Mouse (Mus musculus): ENCODE data around the gene Ltbp1. TPM values are rescaled to one million over a fixed set of nuclear protein-coding genes. Genes with fewer than 3 reads are reported as not detected.

Gene Ltbp1
- polyA plus RNA-seq, 1 experiment from 2014 or later = 3.0 TPM

DNA sequence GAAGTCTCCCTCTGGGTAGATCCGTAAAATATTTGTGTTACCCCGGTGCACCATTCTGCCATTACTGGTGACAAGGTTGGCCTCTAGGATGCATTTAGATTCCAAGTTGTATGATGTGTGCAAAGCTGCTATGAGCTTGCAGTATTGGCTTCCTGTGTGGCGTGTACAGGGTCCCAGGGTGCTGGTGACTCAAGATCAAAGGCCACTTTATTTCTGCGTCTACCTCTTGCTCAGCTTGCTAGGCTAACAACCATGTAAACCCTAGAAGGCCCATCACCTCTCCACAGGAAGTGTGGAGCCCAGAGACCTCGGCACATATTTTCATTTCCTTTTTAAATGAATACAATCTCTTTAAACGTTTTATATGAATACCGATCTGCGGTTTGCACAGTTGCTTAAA lies 96.6 kb downstream of the Ltbp1 start:
- no peak for ATAC-seq
- no peak overlapping the region for H3K4me2 ChIP-seq
- H3K9ac ChIP-seq = no peak overlapping the region
- WGBS = 95% methylated on average over 8 of the region's 8 CpGs
- no peak overlapping the region for H3K4me3 ChIP-seq
- H3K27ac ChIP-seq = no peak overlapping the region
- H3K4me1 ChIP-seq = peaks cover 11% of the 10 kb centered on the region; the same call in 1 of the 2 replicates
- no peaks in the 10 kb centered on the region for H3K27me3 ChIP-seq
- no peaks in the 10 kb centered on the region for H3K9me3 ChIP-seq (replicated peaks)
- H3K36me3 ChIP-seq (ENCODE audit: poor library complexity, severe bottlenecking) = no peaks in the 10 kb centered on the region

DNA sequence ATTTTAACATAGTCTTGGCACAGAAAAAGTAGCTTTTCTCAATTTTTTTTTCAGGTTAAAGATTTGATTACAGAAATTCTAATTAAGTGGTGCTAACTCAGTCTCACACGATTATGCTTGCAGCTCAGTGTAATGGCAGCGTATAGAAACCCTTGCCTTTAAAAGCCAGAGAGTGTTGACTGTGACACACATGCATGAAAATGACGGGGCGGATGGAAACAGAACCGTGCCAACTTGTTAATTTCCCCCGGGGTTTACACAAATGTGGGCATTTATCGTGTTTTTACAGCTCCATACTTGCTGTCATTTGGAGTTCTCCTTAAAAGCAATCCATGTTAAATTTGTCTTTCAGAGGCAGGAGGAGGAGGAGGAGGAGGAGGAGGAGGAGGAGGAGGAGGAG lies 102.0 kb downstream of the Ltbp1 start:
- peak; percentile 85; the same call in 1 of the 2 replicates for ATAC-seq

DNA sequence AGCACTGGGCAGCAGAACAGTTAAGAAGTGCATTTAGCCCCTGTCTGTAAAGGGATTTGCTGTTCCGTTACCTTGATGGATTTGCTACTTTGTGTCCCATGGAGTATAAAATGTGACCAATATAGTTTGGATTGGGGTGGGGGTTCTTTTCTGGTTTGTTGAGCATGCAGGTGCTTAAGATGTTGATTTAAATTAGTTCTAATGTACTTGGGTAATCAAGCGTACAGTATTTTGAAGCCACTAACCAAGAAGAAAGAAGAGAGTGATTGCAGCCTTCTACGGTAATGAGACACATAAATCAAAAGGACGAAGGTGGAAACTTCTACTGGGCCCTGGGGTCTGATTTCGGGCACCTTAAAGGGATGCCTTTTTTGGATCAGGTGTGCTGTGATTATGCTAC lies 102.5 kb downstream of the Ltbp1 start:
- H3K9me3 ChIP-seq (replicated peaks) = no peaks in the 10 kb centered on the region
- no peak overlapping the region for H3K9ac ChIP-seq
- H3K4me1 ChIP-seq = peaks cover 10% of the 10 kb centered on the region; the same call in 1 of the 2 replicates
- H3K4me3 ChIP-seq = no peak overlapping the region
- peak overlapping the region; percentile 18; the same call in 1 of the 2 replicates for H3K4me2 ChIP-seq
- H3K27ac ChIP-seq = no peak overlapping the region
- WGBS = 23% methylated on average over 5 of the region's 5 CpGs
- no peaks in the 10 kb centered on the region for H3K27me3 ChIP-seq
- no peaks in the 10 kb centered on the region for H3K36me3 ChIP-seq (ENCODE audit: poor library complexity, severe bottlenecking)
- ATAC-seq = peak; percentile 65

More for the DNA sequence above, 102.0 kb downstream of the Ltbp1 start:
- Histone ChIP-seq H3K27me3 (no peaks in the 10 kb centered on the region), H3K4me1 (peaks cover 10% of the 10 kb centered on the region; the same call in 1 of the 2 replicates), H3K9ac (no peak overlapping the region), H3K27ac (no peak overlapping the region), H3K36me3 (ENCODE audit: poor library complexity, severe bottlenecking) (no peaks in the 10 kb centered on the region), H3K4me2 (peak overlapping the region; percentile 18; the same call in 1 of the 2 replicates), H3K4me3 (no peak overlapping the region), H3K9me3 (replicated peaks) (no peaks in the 10 kb centered on the region)
- WGBS = 27% methylated on average over 7 of the region's 7 CpGs

DNA sequence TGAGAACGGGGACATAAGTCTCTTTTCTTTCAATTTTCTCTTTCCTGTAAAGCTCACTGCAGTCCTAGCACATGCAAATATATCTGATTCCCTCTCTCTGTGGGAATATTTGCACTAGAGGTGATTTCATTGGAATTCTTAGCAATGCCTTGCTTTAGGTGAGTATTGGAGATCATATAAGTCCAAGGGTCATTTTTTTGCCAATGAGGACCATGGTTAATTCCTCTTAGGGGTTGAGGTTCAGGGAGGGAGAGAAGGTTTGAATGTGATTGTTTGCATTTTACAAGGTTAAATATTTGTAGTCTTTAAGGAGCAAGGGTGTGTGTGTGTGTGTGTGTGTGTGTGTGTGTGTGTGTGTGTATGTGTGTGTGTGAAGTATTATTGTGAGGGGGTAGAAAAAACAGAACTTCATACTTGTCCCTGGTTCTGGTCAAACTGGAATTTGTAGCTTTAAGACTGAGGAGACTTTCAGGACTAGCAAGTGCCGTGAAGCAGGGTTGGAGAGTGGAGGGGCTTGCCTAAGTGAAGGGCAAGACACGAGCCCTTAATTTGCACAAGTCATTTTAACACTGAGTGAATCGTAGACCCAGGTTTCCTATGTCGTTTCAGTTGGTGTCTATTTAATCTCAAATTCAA lies 103.8 kb downstream of the Ltbp1 start:
- Histone ChIP-seq H3K27ac (no peak overlapping the region), H3K36me3 (ENCODE audit: poor library complexity, severe bottlenecking) (no peaks in the 10 kb centered on the region), H3K4me2 (no peak overlapping the region), H3K9ac (no peak overlapping the region), H3K4me3 (no peak overlapping the region), H3K9me3 (replicated peaks) (no peaks in the 10 kb centered on the region), H3K27me3 (no peaks in the 10 kb centered on the region), H3K4me1 (peaks cover 10% of the 10 kb centered on the region; the same call in 1 of the 2 replicates)
- no peak for ATAC-seq
- WGBS = 69% methylated on average over 5 of the region's 5 CpGs

DNA sequence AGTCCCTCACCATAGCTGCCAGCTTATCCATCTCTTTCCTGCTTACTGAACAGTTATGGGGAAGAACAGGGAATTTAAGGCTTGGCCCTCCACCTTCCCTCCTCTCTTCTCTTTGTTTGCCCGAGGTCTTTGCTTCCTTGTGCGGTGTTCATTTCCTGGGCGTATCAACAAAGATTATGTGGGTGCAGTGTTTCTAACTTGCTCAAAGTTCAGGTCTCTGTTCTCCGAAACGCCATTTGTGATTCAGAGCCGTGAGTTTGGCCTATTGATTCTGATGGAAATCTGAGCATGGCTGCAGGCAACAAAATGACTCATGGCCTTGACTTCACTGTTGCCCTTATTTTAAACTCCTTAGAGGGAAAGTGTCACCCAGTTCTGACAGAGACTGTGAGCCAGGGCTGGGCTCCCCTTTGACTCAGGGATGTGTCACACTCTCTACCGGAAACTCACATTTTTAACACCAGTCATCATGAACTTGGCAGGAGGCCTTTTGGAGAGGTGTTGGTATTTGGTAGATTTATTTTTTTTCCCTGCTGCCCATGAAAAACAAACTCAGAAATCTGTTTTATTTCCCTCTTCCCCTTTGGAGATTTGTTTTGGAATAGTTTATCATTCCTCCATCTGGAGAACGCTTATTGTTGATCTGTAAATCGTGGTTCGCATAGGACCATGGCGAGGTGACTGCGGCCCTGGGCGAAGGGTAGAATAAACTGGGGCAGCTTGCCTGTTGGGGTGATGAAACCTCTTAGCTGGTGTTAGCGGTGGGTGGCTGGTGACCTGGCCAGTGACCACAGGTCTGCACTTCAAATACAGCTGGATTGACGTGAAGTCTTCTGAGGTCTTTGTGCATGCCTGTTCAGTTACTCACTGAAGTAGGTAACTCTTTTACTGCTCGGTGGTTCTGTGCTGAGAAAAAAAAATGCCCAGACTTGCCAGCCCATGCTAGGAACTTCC lies 105.2 kb downstream of the Ltbp1 start:
- no peak overlapping the region for H3K4me3 ChIP-seq
- H3K27ac ChIP-seq = no peak overlapping the region
- peaks cover 10% of the 10 kb centered on the region; the same call in 1 of the 2 replicates for H3K4me1 ChIP-seq
- WGBS = 89% methylated on average over 16 of the region's 16 CpGs
- H3K4me2 ChIP-seq = no peak overlapping the region
- ATAC-seq = no peak
- no peak overlapping the region for H3K9ac ChIP-seq
- H3K9me3 ChIP-seq (replicated peaks) = no peaks in the 10 kb centered on the region
- H3K36me3 ChIP-seq (ENCODE audit: poor library complexity, severe bottlenecking) = no peaks in the 10 kb centered on the region
- H3K27me3 ChIP-seq = no peaks in the 10 kb centered on the region

DNA sequence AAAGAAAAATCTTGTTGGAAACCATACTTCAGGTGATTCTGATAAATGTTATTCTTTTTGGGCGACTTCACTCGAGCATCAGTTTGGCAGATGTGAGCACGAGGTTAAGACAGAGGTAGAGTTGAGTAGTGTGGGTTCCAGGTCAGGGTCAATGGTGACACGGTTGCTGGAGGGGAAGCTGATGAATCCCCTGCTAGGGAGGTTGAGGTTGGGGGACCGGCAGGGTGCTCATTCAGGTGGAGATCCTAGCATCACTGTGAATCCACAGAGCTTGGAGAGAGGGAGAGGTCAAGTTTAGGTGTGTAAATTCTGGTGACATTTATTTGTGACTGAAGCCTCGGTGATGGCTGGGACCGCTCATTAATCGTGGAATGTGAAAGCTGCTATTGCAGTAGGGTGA lies 110.2 kb downstream of the Ltbp1 start:
- WGBS = 78% methylated on average over 8 of the region's 8 CpGs
- no peaks in the 10 kb centered on the region for H3K27me3 ChIP-seq
- H3K9ac ChIP-seq = no peak overlapping the region
- no peaks in the 10 kb centered on the region for H3K9me3 ChIP-seq (replicated peaks)
- no peak for ATAC-seq
- H3K4me1 ChIP-seq = peaks cover 8% of the 10 kb centered on the region
- H3K4me3 ChIP-seq = no peak overlapping the region
- H3K36me3 ChIP-seq (ENCODE audit: poor library complexity, severe bottlenecking) = no peaks in the 10 kb centered on the region
- no peak overlapping the region for H3K4me2 ChIP-seq
- H3K27ac ChIP-seq = no peak overlapping the region

DNA sequence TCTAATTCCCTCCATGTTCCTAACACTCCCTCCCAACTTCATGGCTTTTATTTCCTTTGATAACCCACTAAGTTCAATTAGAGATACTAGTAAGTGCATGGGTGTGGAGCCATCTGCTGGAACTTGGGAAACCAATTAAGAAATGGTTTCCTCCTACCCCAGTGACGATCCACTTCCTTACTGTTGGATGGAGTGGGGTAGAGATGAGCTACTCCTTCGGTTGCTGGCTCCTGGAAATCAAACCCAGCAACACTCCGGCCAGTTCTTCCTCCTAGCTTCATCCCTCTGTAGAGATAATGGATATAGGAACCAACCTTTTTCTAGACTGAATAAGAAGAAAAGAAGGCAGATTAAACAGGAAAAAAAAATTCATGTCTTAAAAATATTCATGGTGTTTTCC lies 113.5 kb downstream of the Ltbp1 start:
- Histone ChIP-seq H3K4me2 (no peak overlapping the region), H3K9me3 (replicated peaks) (no peaks in the 10 kb centered on the region), H3K4me1 (peaks cover 8% of the 10 kb centered on the region), H3K27ac (no peak overlapping the region), H3K36me3 (ENCODE audit: poor library complexity, severe bottlenecking) (no peaks in the 10 kb centered on the region), H3K4me3 (no peak overlapping the region), H3K27me3 (no peaks in the 10 kb centered on the region), H3K9ac (no peak overlapping the region)
- WGBS = 94% methylated on average over 3 of the region's 3 CpGs
- no peak for ATAC-seq

DNA sequence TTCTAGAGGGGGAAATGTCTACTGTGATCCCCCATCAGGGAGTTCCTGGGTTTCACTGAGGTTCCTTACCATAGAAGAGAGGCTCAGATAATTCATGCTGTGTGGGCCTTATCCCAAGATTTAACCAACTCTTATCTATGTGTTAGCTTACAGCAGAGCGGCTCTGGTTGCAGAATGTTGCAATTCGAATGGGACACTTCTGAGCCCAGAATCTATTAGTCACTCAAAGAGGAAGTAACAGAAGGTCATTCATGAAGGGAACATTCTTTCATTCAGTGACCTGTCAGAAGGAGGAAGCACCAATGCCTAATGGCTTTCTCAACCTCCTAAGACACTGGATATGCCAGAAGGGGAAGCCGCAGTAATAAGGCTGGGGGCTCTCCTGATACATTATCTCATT lies 114.1 kb downstream of the Ltbp1 start:
- H3K27ac ChIP-seq = no peak overlapping the region
- no peaks in the 10 kb centered on the region for H3K36me3 ChIP-seq (ENCODE audit: poor library complexity, severe bottlenecking)
- H3K4me3 ChIP-seq = no peak overlapping the region
- H3K9ac ChIP-seq = no peak overlapping the region
- ATAC-seq = no peak
- WGBS = 48% methylated on average over 3 of the region's 3 CpGs
- no peak overlapping the region for H3K4me2 ChIP-seq
- H3K9me3 ChIP-seq (replicated peaks) = no peaks in the 10 kb centered on the region
- no peaks in the 10 kb centered on the region for H3K27me3 ChIP-seq
- H3K4me1 ChIP-seq = peaks cover 8% of the 10 kb centered on the region

DNA sequence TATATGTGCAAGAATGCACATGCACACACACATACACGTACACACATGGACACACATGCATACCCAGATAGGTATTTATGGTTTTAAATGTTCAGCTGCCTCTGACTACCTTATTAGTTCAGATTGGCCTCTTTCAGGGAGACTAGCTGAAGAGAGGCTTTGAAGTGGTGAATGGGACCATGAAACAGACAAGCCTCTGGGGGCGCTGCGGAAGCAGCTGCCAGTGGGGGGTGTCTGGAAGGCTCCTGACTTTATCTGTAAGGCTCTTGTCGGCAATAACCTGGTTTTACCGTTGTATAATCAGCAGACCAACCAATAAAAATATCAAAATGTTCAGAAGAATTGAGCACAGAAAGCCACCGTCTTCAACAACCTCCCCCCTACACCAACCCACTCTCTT lies 114.7 kb downstream of the Ltbp1 start:
- H3K27ac ChIP-seq = no peak overlapping the region
- no peak overlapping the region for H3K9ac ChIP-seq
- no peak overlapping the region for H3K4me3 ChIP-seq
- 29% methylated on average over 6 of the region's 6 CpGs for WGBS
- no peak overlapping the region for H3K4me2 ChIP-seq
- no peak for ATAC-seq
- H3K36me3 ChIP-seq (ENCODE audit: poor library complexity, severe bottlenecking) = no peaks in the 10 kb centered on the region
- H3K4me1 ChIP-seq = peaks cover 8% of the 10 kb centered on the region
- no peaks in the 10 kb centered on the region for H3K27me3 ChIP-seq
- no peaks in the 10 kb centered on the region for H3K9me3 ChIP-seq (replicated peaks)

DNA sequence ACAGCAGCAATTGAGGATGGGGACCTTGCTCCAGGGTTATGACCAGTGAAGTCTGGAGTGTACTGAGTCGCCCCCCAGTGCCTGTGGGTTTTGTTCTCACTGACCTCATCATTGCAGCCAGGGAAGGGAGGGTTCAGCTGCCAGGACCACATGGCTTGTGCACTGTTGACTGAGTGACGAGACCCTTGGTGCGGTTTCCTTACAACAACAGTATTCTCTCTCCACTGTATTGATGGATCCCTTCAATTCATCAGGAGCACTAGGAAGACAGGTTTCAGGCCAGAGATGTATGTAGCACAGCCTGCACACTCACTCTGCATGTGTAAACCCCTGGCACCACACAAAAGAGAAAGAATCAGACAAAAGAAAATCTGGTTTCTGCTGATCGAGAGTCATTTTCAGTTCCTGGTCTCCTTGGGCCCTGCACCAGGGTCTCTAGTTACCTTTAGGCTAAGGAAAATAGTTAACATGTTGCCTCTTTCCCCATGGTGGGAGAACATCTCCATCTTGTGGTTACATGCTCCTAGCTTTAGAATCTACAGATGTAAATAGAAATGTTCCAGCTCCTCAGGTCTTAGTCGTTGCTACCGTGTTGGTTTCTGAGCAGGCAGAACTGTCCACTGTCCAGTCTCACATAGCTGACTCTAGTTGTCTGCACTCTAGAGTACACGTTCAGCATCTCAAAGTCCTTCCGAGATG lies 117.4 kb downstream of the Ltbp1 start:
- H3K4me3 ChIP-seq = no peak overlapping the region
- H3K9me3 ChIP-seq (replicated peaks) = no peaks in the 10 kb centered on the region
- ATAC-seq = no peak
- WGBS = 68% methylated on average over 8 of the region's 8 CpGs
- no peak overlapping the region for H3K9ac ChIP-seq
- H3K4me1 ChIP-seq = peaks cover 8% of the 10 kb centered on the region
- H3K4me2 ChIP-seq = no peak overlapping the region
- H3K36me3 ChIP-seq (ENCODE audit: poor library complexity, severe bottlenecking) = no peaks in the 10 kb centered on the region
- H3K27me3 ChIP-seq = no peaks in the 10 kb centered on the region
- H3K27ac ChIP-seq = no peak overlapping the region

DNA sequence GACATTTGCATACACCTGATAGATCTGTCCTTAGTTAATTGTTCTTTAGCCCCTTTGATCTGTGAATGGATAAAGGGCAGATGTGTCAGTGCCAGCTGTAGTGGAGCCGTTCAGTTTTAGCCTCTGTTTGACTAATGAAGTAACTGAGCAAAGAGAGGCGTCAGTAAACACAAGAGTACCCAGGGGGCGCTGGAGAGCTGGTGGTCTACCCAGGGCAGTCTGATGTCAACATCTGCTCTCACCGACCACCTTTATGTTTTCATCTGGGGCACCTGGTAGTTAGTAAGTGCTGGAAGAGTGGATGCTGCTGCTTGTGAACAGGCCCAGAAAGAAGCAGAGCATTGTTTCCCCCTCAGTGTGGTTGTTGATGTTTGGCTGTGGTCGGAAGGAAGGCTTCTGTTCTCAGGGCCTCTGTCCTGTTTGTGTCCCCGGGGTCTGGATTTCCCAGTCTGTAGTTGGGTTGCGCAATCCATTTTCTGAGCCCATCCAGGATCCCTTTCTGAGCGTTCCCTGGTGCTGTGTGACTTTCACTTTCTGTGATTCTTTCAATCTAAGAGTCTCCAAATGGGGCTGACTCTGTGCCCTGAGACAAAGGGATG lies 123.1 kb downstream of the Ltbp1 start:
- Histone ChIP-seq H3K27me3 (no peaks in the 10 kb centered on the region), H3K27ac (no peak overlapping the region), H3K36me3 (ENCODE audit: poor library complexity, severe bottlenecking) (no peaks in the 10 kb centered on the region), H3K9ac (no peak overlapping the region), H3K4me1 (no peaks in the 10 kb centered on the region), H3K9me3 (replicated peaks) (no peaks in the 10 kb centered on the region), H3K4me3 (no peak overlapping the region), H3K4me2 (no peak overlapping the region)
- ATAC-seq = no peak
- 60% methylated on average over 8 of the region's 8 CpGs for WGBS

Measured in forebrain, embryonic 13.5 days (tissue).